Mouse (Mus musculus): ENCODE results near the gene Dixdc1. TPM values are rescaled to one million over a fixed set of nuclear protein-coding genes. Genes with fewer than 3 reads are reported as not detected.

The Dixdc1 gene
- polyA plus RNA-seq (2016; fragmentation: Nextera tagmentation; extraction: Ambion mirVana), result 31.6 and 32.6 TPM in 2 replicates

- DNase-seq (ENCODE audit: low spot score), result peak; percentile 95
- Histone ChIP-seq H3K36me3 (replicated peaks) (no peaks in the 10 kb centered on the region), H3K4me1 (peaks cover 16% of the 10 kb centered on the region), H3K4me3 (peak within 1 kb of the TSS; percentile 49), H3K27ac (replicated peaks) (peak within 1 kb of the TSS; percentile 57; the same call in 1 of the 2 replicates), H3K27me3 (replicated peaks; ENCODE audit: low read depth, poor library complexity, severe bottlenecking) (0 out of 2 replicates have a peak, but pooled peaks cover 5% of the 10 kb centered on the region), H3K9me3 (no peaks in the 10 kb centered on the region)
- 16% methylated on average over 36 of the region's 36 CpGs for WGBS
These were observed at the start of gene Dixdc1 for GRCm38 (mm10) chr9:50738914-50739870. TSS of gene Dixdc1 (minus strand) at chr9:50739517.

GRCm38 (mm10) chr9:50782155-50782554 lies 42.8 kb upstream of the Dixdc1 start:
- H3K27ac ChIP-seq (replicated peaks), result no peak overlapping the region
- peaks cover 98% of the 10 kb centered on the region for H3K36me3 ChIP-seq (replicated peaks)
- H3K27me3 ChIP-seq (replicated peaks; ENCODE audit: low read depth, poor library complexity, severe bottlenecking), result no peaks in the 10 kb centered on the region
- DNase-seq (ENCODE audit: low spot score), result peak; percentile 48
- 73% methylated on average over 2 of the region's 2 CpGs for WGBS
- H3K4me3 ChIP-seq, result no peak overlapping the region
- H3K9me3 ChIP-seq, result no peaks in the 10 kb centered on the region
- no peaks in the 10 kb centered on the region for H3K4me1 ChIP-seq

GRCm38 (mm10) chr9:50776162-50776760 lies 36.9 kb upstream of the Dixdc1 start:
- 70% methylated on average over 11 of the region's 11 CpGs for WGBS
- Histone ChIP-seq H3K27ac (replicated peaks) (peak overlapping the region; percentile 96), H3K4me1 (peaks cover 23% of the 10 kb centered on the region), H3K9me3 (no peaks in the 10 kb centered on the region), H3K36me3 (replicated peaks) (peaks cover 53% of the 10 kb centered on the region), H3K27me3 (replicated peaks; ENCODE audit: low read depth, poor library complexity, severe bottlenecking) (no peaks in the 10 kb centered on the region), H3K4me3 (peak overlapping the region; percentile 94)
- DNase-seq (ENCODE audit: low spot score), result no peak

GRCm38 (mm10) chr9:50775662-50776126 lies 36.4 kb upstream of the Dixdc1 start:
- Histone ChIP-seq H3K9me3 (no peaks in the 10 kb centered on the region), H3K36me3 (replicated peaks) (peaks cover 53% of the 10 kb centered on the region)
- DNase-seq (ENCODE audit: low spot score), result no peak

GRCm38 (mm10) chr9:50774991-50775612 lies 35.8 kb upstream of the Dixdc1 start, which contains the start of the genes Alg9 and 1110032A03Rik:
TSS of gene Alg9 (plus strand) at chr9:50775019.
TSS of gene 1110032A03Rik (minus strand) at chr9:50775520.
- Histone ChIP-seq H3K4me3 (peak within 1 kb of the TSS; percentile 94), H3K4me1 (peaks cover 23% of the 10 kb centered on the region), H3K9me3 (no peaks in the 10 kb centered on the region), H3K36me3 (replicated peaks) (peaks cover 49% of the 10 kb centered on the region), H3K27ac (replicated peaks) (peak within 1 kb of the TSS; percentile 96), H3K27me3 (replicated peaks; ENCODE audit: low read depth, poor library complexity, severe bottlenecking) (no peaks in the 10 kb centered on the region)
- under 1% methylated on average over 51 of the region's 51 CpGs for WGBS
- peak; percentile 89 for DNase-seq (ENCODE audit: low spot score)

More at GRCm38 (mm10) chr9:50775662-50776126, 36.4 kb upstream of the Dixdc1 start:
- Histone ChIP-seq H3K27me3 (replicated peaks; ENCODE audit: low read depth, poor library complexity, severe bottlenecking) (no peaks in the 10 kb centered on the region), H3K4me3 (peak overlapping the region; percentile 94), H3K27ac (replicated peaks) (peak overlapping the region; percentile 96), H3K4me1 (peaks cover 23% of the 10 kb centered on the region)
- WGBS, result under 1% methylated on average over 30 of the region's 30 CpGs

- H3K4me1 ChIP-seq, result peaks cover 29% of the 10 kb centered on the region
- H3K27ac ChIP-seq (replicated peaks), result no peak overlapping the region
- DNase-seq (ENCODE audit: low spot score), result no peak
- no peaks in the 10 kb centered on the region for H3K9me3 ChIP-seq
- H3K36me3 ChIP-seq (replicated peaks), result peaks cover 38% of the 10 kb centered on the region
- no peaks in the 10 kb centered on the region for H3K27me3 ChIP-seq (replicated peaks; ENCODE audit: low read depth, poor library complexity, severe bottlenecking)
- H3K4me3 ChIP-seq, result peak overlapping the region; percentile 94; the same call in 1 of the 2 replicates
- 85% methylated on average over 4 of the region's 4 CpGs for WGBS
These were observed 34.7 kb upstream of the Dixdc1 start for GRCm38 (mm10) chr9:50774026-50774462.

- DNase-seq (ENCODE audit: low spot score), result no peak
- H3K4me1 ChIP-seq, result peaks cover 25% of the 10 kb centered on the region
- WGBS, result 83% methylated on average over 2 of the region's 2 CpGs
- H3K27ac ChIP-seq (replicated peaks), result no peak overlapping the region
- H3K9me3 ChIP-seq, result no peaks in the 10 kb centered on the region
- no peak overlapping the region for H3K4me3 ChIP-seq
- no peaks in the 10 kb centered on the region for H3K27me3 ChIP-seq (replicated peaks; ENCODE audit: low read depth, poor library complexity, severe bottlenecking)
- peaks cover 17% of the 10 kb centered on the region for H3K36me3 ChIP-seq (replicated peaks)
These were observed 30.7 kb upstream of the Dixdc1 start for GRCm38 (mm10) chr9:50770011-50770410.

- DNase-seq (ENCODE audit: low spot score), result peak; percentile 97
- Histone ChIP-seq H3K27ac (replicated peaks) (peak within 1 kb of the TSS; percentile 94), H3K27me3 (replicated peaks; ENCODE audit: low read depth, poor library complexity, severe bottlenecking) (no peaks in the 10 kb centered on the region), H3K36me3 (replicated peaks) (peaks cover 17% of the 10 kb centered on the region), H3K9me3 (no peaks in the 10 kb centered on the region), H3K4me1 (peaks cover 16% of the 10 kb centered on the region), H3K4me3 (peak within 1 kb of the TSS; percentile 78)
- 6% methylated on average over 59 of the region's 59 CpGs for WGBS
These were observed 29.0 kb upstream of the Dixdc1 start, which contains the start of gene Fdxacb1 for GRCm38 (mm10) chr9:50768107-50769002. TSS of gene Fdxacb1 (plus strand) at chr9:50768236.

GRCm38 (mm10) chr9:50767531-50768106 lies 28.3 kb upstream of the Dixdc1 start:
- H3K27ac ChIP-seq (replicated peaks), result peak overlapping the region; percentile 94
- DNase-seq (ENCODE audit: low spot score), result no peak
- H3K4me3 ChIP-seq, result peak overlapping the region; percentile 78
- H3K4me1 ChIP-seq, result peaks cover 16% of the 10 kb centered on the region
- H3K36me3 ChIP-seq (replicated peaks), result peaks cover 17% of the 10 kb centered on the region
- H3K27me3 ChIP-seq (replicated peaks; ENCODE audit: low read depth, poor library complexity, severe bottlenecking), result no peaks in the 10 kb centered on the region
- H3K9me3 ChIP-seq, result no peaks in the 10 kb centered on the region
- 7% methylated on average over 17 of the region's 17 CpGs for WGBS

- peak; percentile 49 for DNase-seq (ENCODE audit: low spot score)
These were observed 24.0 kb upstream of the Dixdc1 start for GRCm38 (mm10) chr9:50763331-50763730.

More at GRCm38 (mm10) chr9:50763331-50763730, 24.0 kb upstream of the Dixdc1 start:
- Histone ChIP-seq H3K4me1 (peaks cover 5% of the 10 kb centered on the region), H3K36me3 (replicated peaks) (no peaks in the 10 kb centered on the region), H3K27ac (replicated peaks) (no peak overlapping the region), H3K27me3 (replicated peaks; ENCODE audit: low read depth, poor library complexity, severe bottlenecking) (no peaks in the 10 kb centered on the region), H3K9me3 (no peaks in the 10 kb centered on the region), H3K4me3 (no peak overlapping the region)
- WGBS, result 66% methylated on average over 1 of the region's 1 CpGs
